Mouse (Mus musculus) activated CD4-positive, CD25-positive, alpha-beta regulatory T cell, adult 4 months (primary cell): ENCODE results near the gene Atg13. TPM values are rescaled to one million over a fixed set of nuclear protein-coding genes. Genes with fewer than 3 reads are reported as not detected.

Experiments used
- ATAC-seq: one replicate; pipeline ENCODE4 v1.8.0; 2017
- polyA plus RNA-seq, 2 experiments: library from polyadenylated mRNA; unstranded; fragments of 100-300 nt; shearing (Covaris generic); gene quantifications; one replicate each; pipeline ENCODE4 v1.2.1; 2017

Atg13 gene
- polyA plus RNA-seq, 2 experiments from 2014 or later = 24.4 to 31.2 TPM

GRCm38 (mm10) chr2:91645811-91646210, 64.6 kb downstream of the Atg13 start:
- ATAC-seq = no peak

- ATAC-seq = no peak
These were observed 65.0 kb downstream of the Atg13 start for GRCm38 (mm10) chr2:91645354-91645753.

GRCm38 (mm10) chr2:91644021-91644420, 66.4 kb downstream of the Atg13 start:
- no peak for ATAC-seq

GRCm38 (mm10) chr2:91642825-91643415, 67.5 kb downstream of the Atg13 start:
- no peak for ATAC-seq

GRCm38 (mm10) chr2:91638931-91639330, 71.4 kb downstream of the Atg13 start:
- ATAC-seq = no peak

- no peak for ATAC-seq
These were observed 73.5 kb downstream of the Atg13 start for GRCm38 (mm10) chr2:91636727-91637338.

- no peak for ATAC-seq
These were observed 74.1 kb downstream of the Atg13 start, which contains the start of gene F2 for GRCm38 (mm10) chr2:91636229-91636628. Gene F2, minus strand, starts transcription at chr2:91636414.

GRCm38 (mm10) chr2:91635486-91635885, 74.9 kb downstream of the Atg13 start:
- no peak for ATAC-seq

- ATAC-seq = no peak
These were observed 75.5 kb downstream of the Atg13 start for GRCm38 (mm10) chr2:91634841-91635240.

GRCm38 (mm10) chr2:91633334-91633977, 76.9 kb downstream of the Atg13 start:
- ATAC-seq = no peak

GRCm38 (mm10) chr2:91632316-91632715, 78.1 kb downstream of the Atg13 start:
- ATAC-seq = no peak

- no peak for ATAC-seq
These were observed 78.5 kb downstream of the Atg13 start for GRCm38 (mm10) chr2:91631826-91632225.

GRCm38 (mm10) chr2:91630384-91630783, 80.0 kb downstream of the Atg13 start:
- no peak for ATAC-seq

- ATAC-seq = no peak
These were observed 80.7 kb downstream of the Atg13 start for GRCm38 (mm10) chr2:91629682-91630081.

GRCm38 (mm10) chr2:91628171-91628570, 82.2 kb downstream of the Atg13 start:
- ATAC-seq = no peak

GRCm38 (mm10) chr2:91627486-91627885, 82.9 kb downstream of the Atg13 start:
- ATAC-seq = no peak

Other genes with a start within 250 kb of the Atg13 start
- 10 to 100 TPM; 52.3 to 52.7 TPM for gene Ckap5, start 183.8 kb downstream of the Atg13 start, polyA plus RNA-seq
- under 1 TPM in 1 of 2 experiments, not detected in 1; 0.24 TPM for gene F2, start 74.2 kb downstream of the Atg13 start, polyA plus RNA-seq
- gene Zfp408, start 60.8 kb downstream of the Atg13 start, polyA plus RNA-seq = 10 to 100 TPM in 1 of 2 experiments, 1 to 10 TPM in 1; 6.4 to 11.5 TPM
- gene Arhgap1, start 60.7 kb downstream of the Atg13 start, polyA plus RNA-seq = 100 to 1,000 TPM; 128 to 138 TPM
- 10 to 100 TPM; 13.3 to 13.6 TPM for gene Harbi1, start 276 bp upstream of the Atg13 start, polyA plus RNA-seq
- gene Ambra1, start 19.6 kb upstream of the Atg13 start, polyA plus RNA-seq = 10 to 100 TPM; 22.4 to 29.1 TPM
- gene Chrm4, start 216.7 kb upstream of the Atg13 start, polyA plus RNA-seq = 1 to 10 TPM in 1 of 2 experiments, under 1 TPM in 1; 0.54 to 1.2 TPM
- gene Mdk, start 221.7 kb upstream of the Atg13 start, polyA plus RNA-seq = 1 to 10 TPM; 1.2 to 2.0 TPM
- 1 to 10 TPM; 1.6 to 2.4 TPM for gene Gm9821, start 235.1 kb upstream of the Atg13 start, polyA plus RNA-seq